Mouse (Mus musculus): ENCODE results near the gene Gramd2. TPM values are rescaled to one million over a fixed set of nuclear protein-coding genes. Genes with fewer than 3 reads are reported as not detected.

Gene Gramd2
- polyA plus RNA-seq, 2 experiments, result 0.12 TPM; not detected in 1

DNA sequence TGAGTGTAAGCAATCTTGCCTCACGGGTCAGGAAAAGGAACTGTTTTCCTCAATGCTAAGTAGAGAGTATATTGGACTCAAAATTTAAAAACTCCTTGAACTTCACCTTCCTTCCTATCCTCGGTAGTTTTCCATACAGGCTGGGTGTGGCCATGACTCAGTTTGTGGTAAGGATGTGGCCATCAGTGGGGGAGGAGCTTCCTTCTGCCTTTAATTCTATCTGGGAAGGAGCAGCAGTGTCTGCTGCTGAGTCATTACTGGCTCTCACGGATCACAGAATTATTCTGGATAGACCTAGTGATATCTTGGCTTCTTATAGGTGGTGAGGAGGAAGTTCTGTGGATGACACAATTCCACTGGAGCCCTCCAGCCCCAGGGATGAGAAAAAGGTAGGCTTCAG is 26.6 kb upstream of the Gramd2 start:
- no peaks in the 10 kb centered on the region for H3K9me3 ChIP-seq (ENCODE audit: control insufficient read depth, low read length)
- peak overlapping the region; percentile 2 for H3K4me2 ChIP-seq (ENCODE audit: low read depth)
- H3K36me3 ChIP-seq (replicated peaks; ENCODE audit: control insufficient read depth, insufficient read depth, low read depth), result no peaks in the 10 kb centered on the region
- H3K4me3 ChIP-seq (ENCODE audit: insufficient read depth in 1 of 2, low read depth in 2 of 2, low read length in 2 of 2), result no peak overlapping the region
- H3K27me3 ChIP-seq (ENCODE audit: control insufficient read depth, insufficient read depth, low read length), result peaks cover 25% of the 10 kb centered on the region
- TF ChIP-seq CTCF (IDR thresholded peaks at IDR 0.05; ENCODE audit: low read depth) (no peak), EP300 (IDR thresholded peaks at IDR 0.05; ENCODE audit: low read depth) (peak; percentile 15; the same call in 1 of the 2 replicates)
- WGBS (ENCODE audit: insufficient replicate concordance), result 4% methylated on average over 3 of the region's 3 CpGs
- H3K27ac ChIP-seq, result no peak overlapping the region
- peak; percentile 24; the same call in 1 of the 2 replicates for ATAC-seq (ENCODE audit: insufficient read depth)
- H3K9ac ChIP-seq (replicated peaks), result no peak overlapping the region
- H3K4me1 ChIP-seq (replicated peaks; ENCODE audit: control insufficient read depth in 2 of 2, insufficient read depth in 2 of 2, low read length in 1 of 2), result peaks cover 9 to 15% of the 10 kb centered on the region in 2 experiments
- peak in 2 of 3 experiments; percentile 59 to 62 for DNase-seq (ENCODE audit: low read depth in 3 of 3, low spot score in 3 of 3)

- Histone ChIP-seq H3K4me2 (ENCODE audit: low read depth) (no peak overlapping the region), H3K27me3 (ENCODE audit: control insufficient read depth, insufficient read depth, low read length) (peaks cover 33% of the 10 kb centered on the region)
Measured at GRCm38 (mm10) chr9:59654450-59654983, 25.4 kb upstream of the Gramd2 start.

GRCm38 (mm10) chr9:59655958-59656634 is 23.8 kb upstream of the Gramd2 start, which contains the start of gene Pkm:
Gene Pkm, plus strand, starts transcription at chr9:59656368.
- Histone ChIP-seq H3K4me1 (replicated peaks; ENCODE audit: control insufficient read depth in 2 of 2, insufficient read depth in 2 of 2, low read length in 1 of 2) (peaks cover 10 to 25% of the 10 kb centered on the region in 2 experiments), H3K4me2 (ENCODE audit: low read depth) (peak within 1 kb of the TSS; percentile 77), H3K9ac (replicated peaks) (peak within 1 kb of the TSS; percentile 39), H3K27ac (no peak within 1 kb of the TSS), H3K4me3 (ENCODE audit: insufficient read depth in 1 of 2, low read depth in 2 of 2, low read length in 2 of 2) (peak within 1 kb of the TSS; percentile 62 to 63), H3K27me3 (ENCODE audit: control insufficient read depth, insufficient read depth, low read length) (peaks cover 33% of the 10 kb centered on the region), H3K36me3 (replicated peaks; ENCODE audit: control insufficient read depth, insufficient read depth, low read depth) (no peaks in the 10 kb centered on the region), H3K9me3 (ENCODE audit: control insufficient read depth, low read length) (no peaks in the 10 kb centered on the region)
- DNase-seq (ENCODE audit: low read depth in 3 of 3, low spot score in 3 of 3) (peak; percentile 83 to 85 (median 84)), ATAC-seq (ENCODE audit: insufficient read depth) (peak; percentile 84)
- TF ChIP-seq CTCF (IDR thresholded peaks at IDR 0.05; ENCODE audit: low read depth) (no peak), EP300 (IDR thresholded peaks at IDR 0.05; ENCODE audit: low read depth) (no peak)
- under 1% methylated on average over 46 of the region's 46 CpGs for WGBS (ENCODE audit: insufficient replicate concordance)

More at GRCm38 (mm10) chr9:59654450-59654983, 25.4 kb upstream of the Gramd2 start:
- Histone ChIP-seq H3K36me3 (replicated peaks; ENCODE audit: control insufficient read depth, insufficient read depth, low read depth) (no peaks in the 10 kb centered on the region), H3K27ac (no peak overlapping the region), H3K4me1 (replicated peaks; ENCODE audit: control insufficient read depth in 2 of 2, insufficient read depth in 2 of 2, low read length in 1 of 2) (peaks cover 9 to 20% of the 10 kb centered on the region in 2 experiments), H3K9ac (replicated peaks) (no peak overlapping the region), H3K4me3 (ENCODE audit: insufficient read depth in 1 of 2, low read depth in 2 of 2, low read length in 2 of 2) (no peak overlapping the region), H3K9me3 (ENCODE audit: control insufficient read depth, low read length) (no peaks in the 10 kb centered on the region)
- no peak for DNase-seq (ENCODE audit: low read depth in 3 of 3, low spot score in 3 of 3)
- TF ChIP-seq EP300 (IDR thresholded peaks at IDR 0.05; ENCODE audit: low read depth), result no peak
- TF ChIP-seq CTCF (IDR thresholded peaks at IDR 0.05; ENCODE audit: low read depth), result no peak
- ATAC-seq (ENCODE audit: insufficient read depth), result no peak
- 52% methylated on average over 2 of the region's 2 CpGs for WGBS (ENCODE audit: insufficient replicate concordance)

DNA sequence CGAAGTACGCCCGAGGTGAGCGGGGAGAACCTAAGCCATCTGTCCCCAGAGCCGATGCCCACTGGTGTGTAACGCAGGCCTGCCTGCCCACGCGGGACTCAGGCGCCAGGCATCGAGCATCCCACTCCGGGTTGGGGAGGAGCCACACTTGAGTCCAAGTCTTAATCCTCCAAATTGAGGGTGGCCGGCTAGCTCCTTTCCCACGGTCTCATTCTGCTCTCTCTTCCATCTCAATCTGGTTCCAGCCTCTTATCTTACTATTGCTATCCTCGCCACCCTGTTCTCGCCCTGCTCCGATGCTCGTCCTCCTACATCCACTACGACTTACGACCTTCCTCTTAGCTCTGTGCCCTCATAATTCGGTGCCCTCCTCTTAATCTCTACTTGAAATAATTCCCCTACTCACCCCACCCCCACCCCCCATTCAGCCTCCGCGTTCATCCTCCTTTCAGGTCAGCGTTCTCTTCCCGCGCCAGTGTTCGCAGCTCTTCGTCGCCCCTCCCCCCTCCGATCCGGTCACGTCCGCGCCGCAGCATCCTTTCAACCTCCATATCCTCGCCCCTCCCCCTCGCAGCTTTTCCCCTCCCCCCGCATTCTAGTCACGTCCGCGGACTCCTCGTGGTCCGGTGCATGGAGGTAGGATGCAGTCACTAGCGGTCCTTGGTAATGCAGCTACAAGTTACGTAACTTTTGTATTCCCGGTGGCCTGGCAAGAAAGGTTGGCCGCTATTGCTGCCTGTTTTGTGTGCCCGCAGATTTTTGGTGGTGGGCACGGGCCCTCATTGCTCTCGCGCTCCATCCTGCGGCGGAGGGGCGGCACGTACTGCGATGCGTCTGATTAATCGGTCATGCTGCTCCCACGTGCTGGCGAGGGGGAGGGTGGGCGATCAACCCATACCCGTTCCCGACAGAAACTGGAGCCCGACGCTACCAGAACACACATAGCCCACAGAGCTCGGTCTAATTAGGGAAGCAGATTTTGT is 23.0 kb upstream of the Gramd2 start:
- ATAC-seq (ENCODE audit: insufficient read depth) (peak; percentile 13; the same call in 1 of the 2 replicates), DNase-seq (ENCODE audit: low read depth in 3 of 3, low spot score in 3 of 3) (peak in 1 of 3 experiments; percentile 29)

More for the DNA sequence above, 23.0 kb upstream of the Gramd2 start:
- whole genome bisulfite sequencing (ENCODE audit: insufficient replicate concordance), result 1% methylated on average over 65 of the region's 65 CpGs
- H3K27me3 ChIP-seq (ENCODE audit: control insufficient read depth, insufficient read depth, low read length), result peaks cover 33% of the 10 kb centered on the region
- H3K4me1 ChIP-seq (replicated peaks; ENCODE audit: control insufficient read depth in 2 of 2, insufficient read depth in 2 of 2, low read length in 1 of 2), result peaks cover 18 to 30% of the 10 kb centered on the region in 2 experiments
- peak overlapping the region; percentile 62 to 63 for H3K4me3 ChIP-seq (ENCODE audit: insufficient read depth in 1 of 2, low read depth in 2 of 2, low read length in 2 of 2)
- H3K36me3 ChIP-seq (replicated peaks; ENCODE audit: control insufficient read depth, insufficient read depth, low read depth), result no peaks in the 10 kb centered on the region
- H3K9me3 ChIP-seq (ENCODE audit: control insufficient read depth, low read length), result no peaks in the 10 kb centered on the region
- peak overlapping the region; percentile 77 for H3K4me2 ChIP-seq (ENCODE audit: low read depth)
- H3K27ac ChIP-seq, result no peak overlapping the region
- TF ChIP-seq CTCF (IDR thresholded peaks at IDR 0.05; ENCODE audit: low read depth) (peak; percentile 49), EP300 (IDR thresholded peaks at IDR 0.05; ENCODE audit: low read depth) (no peak)
- H3K9ac ChIP-seq (replicated peaks), result peak overlapping the region; percentile 39

Measured in liver, embryonic 14.5 days (tissue).